Mouse (Mus musculus) bone marrow, adult 2 months (tissue): ENCODE results near the gene Gjb4.

Experiments used
- CTCF ChIP-seq: fragments of 200-500 bp; IDR thresholded peaks from 2 replicates; pipeline ENCODE4 v1.5.1; 2011; ENCODE audit warnings: low read length, control low read depth; ENCODE audit not compliant: control insufficient read depth, insufficient read depth
- POLR2A ChIP-seq: fragments of 200-500 bp; IDR thresholded peaks from 2 replicates; pipeline ENCODE4 v1.6.1; 2011; ENCODE audit warnings: low read depth, mild to moderate bottlenecking, control low read depth, low read length, borderline replicate concordance; ENCODE audit not compliant: control insufficient read depth

- TF ChIP-seq CTCF (no peak), POLR2A (no peak)
Observed at GRCm38 (mm10) chr4:127341372-127341771, 12.5 kb downstream of the Gjb4 start.
